In the genomic region with DNA sequence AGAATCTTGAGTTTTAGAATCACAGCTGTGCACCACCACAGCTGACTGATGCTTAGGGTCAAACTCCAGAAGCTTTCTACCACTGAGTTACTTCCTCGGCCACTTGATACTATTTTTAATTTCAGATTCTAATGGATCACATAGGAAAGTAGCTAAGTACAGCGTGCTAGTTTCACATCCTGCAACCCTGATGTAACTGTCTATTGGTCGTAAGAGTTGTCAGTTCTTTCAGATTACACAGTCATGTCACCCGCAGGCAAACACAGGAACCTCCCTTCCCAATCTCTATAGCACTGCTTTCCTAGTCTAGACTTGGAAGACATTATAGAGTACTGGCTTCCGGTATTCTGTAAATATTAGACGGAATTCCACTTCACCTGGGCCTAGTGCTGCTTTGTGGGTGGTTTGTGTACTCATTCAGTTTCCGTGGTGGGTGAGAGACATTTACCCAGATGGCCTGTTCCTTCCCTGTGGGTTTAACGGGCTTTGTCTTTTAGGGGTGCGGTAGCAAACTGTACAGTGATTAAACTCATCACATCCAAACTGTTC, we compare ENCODE assay signal across 22 mouse cellular contexts.
"Had no signal": no experiment of that assay in that cellular context is flagged by ENCODE, and none has a peak within 500 bp of the region (broad histone marks: within the 10 kb centered on the region; RNA-seq: fewer than 3 reads in every experiment).

No protein-coding gene starts in this region.

- H3K27me3 ChIP-seq: intestine, embryonic 15.5 days; kidney, embryonic 15.5 days; limb, embryonic 12.5 days; limb, embryonic 15.5 days; liver, embryonic 12.5 days; liver, embryonic 15.5 days had no signal

- DNase-seq: kidney, adult 11 months; kidney, adult 8-10 months; kidney, postnatal 10 days; kidney, postnatal 36 days; layer of hippocampus, postnatal 36 days; left cerebral cortex, postnatal 4 days; midbrain, embryonic 14.5 days; right cerebral cortex, adult 18-20 months; right cerebral cortex, postnatal 14 days; right cerebral cortex, postnatal 4 days; thymus, adult 2 months; thymus, postnatal 25 days had no signal

- H3K27ac ChIP-seq: intestine, embryonic 15.5 days; kidney, embryonic 15.5 days; left cerebral cortex, adult 2 months; limb, embryonic 12.5 days; limb, embryonic 15.5 days; liver, embryonic 12.5 days; liver, embryonic 15.5 days; macrophage; stomach, postnatal 0 days had no signal

- H3K9ac ChIP-seq: intestine, embryonic 15.5 days; kidney, embryonic 15.5 days; limb, embryonic 12.5 days; limb, embryonic 15.5 days; liver, embryonic 12.5 days; liver, embryonic 15.5 days had no signal

- H3K36me3 ChIP-seq: intestine, embryonic 15.5 days; kidney, embryonic 15.5 days; liver, embryonic 12.5 days; liver, embryonic 15.5 days had no signal

- H3K4me3 ChIP-seq: intestine, embryonic 15.5 days; kidney, embryonic 15.5 days; left cerebral cortex, adult 2 months; limb, embryonic 12.5 days; limb, embryonic 15.5 days; liver, embryonic 12.5 days; liver, embryonic 15.5 days had no signal

- H3K4me2 ChIP-seq: intestine, embryonic 15.5 days; kidney, embryonic 15.5 days; limb, embryonic 12.5 days; limb, embryonic 15.5 days; liver, embryonic 12.5 days; liver, embryonic 15.5 days; midbrain, embryonic 11.5 days had no signal

- H3K4me1 ChIP-seq: intestine, embryonic 15.5 days; kidney, embryonic 15.5 days; liver, embryonic 12.5 days; liver, embryonic 15.5 days had no signal

- H3K9me3 ChIP-seq: intestine, embryonic 15.5 days; kidney, embryonic 15.5 days; limb, embryonic 12.5 days; limb, embryonic 15.5 days; liver, embryonic 12.5 days; liver, embryonic 15.5 days had no signal

- ATAC-seq: intestine, embryonic 15.5 days; liver, embryonic 12.5 days had no signal
